Mouse (Mus musculus) spleen, postnatal 36 days (tissue): ENCODE data around the gene Ptpra.

Experiments
- DNase-seq, 2 experiments: peaks; one replicate each; pipeline ENCODE4 v3.0.0; 2022; ENCODE audit warnings: low spot score in 2 of 2, mixed read lengths in 1 of 2

The Ptpra gene

DNA sequence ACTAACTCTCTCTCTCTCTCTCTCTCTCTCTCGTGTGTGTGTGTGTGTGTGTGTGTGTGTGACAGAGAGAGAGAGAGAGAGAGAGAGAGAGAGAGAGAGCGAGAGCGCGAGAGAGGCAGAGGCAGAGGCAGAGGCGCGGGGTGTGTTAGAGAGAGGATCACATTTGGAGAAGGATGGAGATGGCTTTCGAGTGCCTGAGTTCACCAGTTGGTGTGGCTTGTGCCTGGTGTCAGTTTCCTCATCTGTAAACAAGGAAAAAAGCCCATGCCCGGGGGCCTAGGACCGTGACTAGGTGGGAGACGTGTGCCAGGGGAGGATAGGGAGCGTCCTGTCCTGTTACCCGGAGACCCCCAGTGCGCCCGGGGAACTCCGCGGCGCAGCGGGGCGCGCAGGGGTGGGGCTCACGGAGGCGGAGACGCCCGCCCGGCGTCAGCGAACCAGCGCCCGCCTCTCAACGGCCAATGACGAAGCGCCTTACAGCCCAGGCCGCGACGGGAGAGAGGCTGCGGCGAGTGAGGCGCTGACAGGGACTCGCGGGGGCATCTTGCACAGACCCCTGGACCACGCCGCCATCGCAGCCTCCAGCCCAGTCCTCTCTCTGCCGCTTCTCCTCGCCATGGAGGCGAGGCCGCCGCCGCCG, at the start of gene Ptpra:
Gene Ptpra, plus strand, starts transcription at position 485 of the 640 bp plus-strand sequence.
- peak; percentile 88 for DNase-seq

DNA sequence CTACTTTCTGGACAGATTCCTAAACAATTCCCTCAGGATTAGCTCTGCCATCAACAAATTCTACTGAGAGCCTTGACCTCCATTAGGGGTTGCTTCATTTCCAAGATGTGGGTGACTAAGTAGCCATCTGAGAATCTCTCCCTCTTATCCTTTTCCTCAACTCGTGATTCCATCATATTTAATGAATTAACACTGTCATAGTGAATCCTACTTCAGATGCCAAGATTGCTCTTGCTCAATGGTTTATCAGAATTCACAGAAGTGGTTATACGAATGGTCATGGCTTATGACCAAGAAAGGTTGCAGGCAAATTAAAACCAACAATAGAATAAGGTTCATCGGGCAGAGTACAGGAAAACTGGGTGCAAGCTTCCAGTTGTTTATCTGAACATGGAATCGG, 48.2 kb upstream of the Ptpra start:
- no peak for DNase-seq

DNA sequence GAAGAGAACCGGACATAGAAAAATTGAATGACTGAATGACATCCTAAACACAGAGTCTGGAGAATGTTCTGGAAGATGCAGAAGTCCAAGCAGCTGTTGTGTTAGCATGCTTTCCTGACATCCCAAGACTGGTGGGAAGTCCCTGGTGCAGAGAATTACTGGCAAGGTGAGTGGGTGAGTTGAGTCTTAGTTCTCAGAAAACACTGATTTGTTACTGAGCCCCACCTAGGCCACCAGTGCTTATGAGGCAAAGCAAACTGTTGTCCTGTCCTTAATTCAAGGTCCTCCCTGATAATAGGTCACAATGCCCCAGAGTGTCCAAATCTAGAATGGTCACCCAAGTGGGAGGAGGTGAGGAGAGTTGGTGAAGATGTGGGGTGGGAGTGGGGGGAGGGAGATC, 45.1 kb upstream of the Ptpra start, which contains the start of the genes Gm28372 and 1700020A23Rik:
Gene Gm28372, plus strand, starts transcription at position 301 of the 400 bp plus-strand sequence.
Gene 1700020A23Rik, plus strand, starts transcription at position 321 of the 400 bp plus-strand sequence.
- DNase-seq, result no peak

- no peak for DNase-seq
Observed at GRCm38 (mm10) chr2:130406178-130406577, 43.9 kb upstream of the Ptpra start, which contains the start of gene Tmem239. Gene Tmem239 (plus strand): TSS chr2:130406478.

GRCm38 (mm10) chr2:130408194-130408593, 41.9 kb upstream of the Ptpra start:
- DNase-seq, result no peak

DNA sequence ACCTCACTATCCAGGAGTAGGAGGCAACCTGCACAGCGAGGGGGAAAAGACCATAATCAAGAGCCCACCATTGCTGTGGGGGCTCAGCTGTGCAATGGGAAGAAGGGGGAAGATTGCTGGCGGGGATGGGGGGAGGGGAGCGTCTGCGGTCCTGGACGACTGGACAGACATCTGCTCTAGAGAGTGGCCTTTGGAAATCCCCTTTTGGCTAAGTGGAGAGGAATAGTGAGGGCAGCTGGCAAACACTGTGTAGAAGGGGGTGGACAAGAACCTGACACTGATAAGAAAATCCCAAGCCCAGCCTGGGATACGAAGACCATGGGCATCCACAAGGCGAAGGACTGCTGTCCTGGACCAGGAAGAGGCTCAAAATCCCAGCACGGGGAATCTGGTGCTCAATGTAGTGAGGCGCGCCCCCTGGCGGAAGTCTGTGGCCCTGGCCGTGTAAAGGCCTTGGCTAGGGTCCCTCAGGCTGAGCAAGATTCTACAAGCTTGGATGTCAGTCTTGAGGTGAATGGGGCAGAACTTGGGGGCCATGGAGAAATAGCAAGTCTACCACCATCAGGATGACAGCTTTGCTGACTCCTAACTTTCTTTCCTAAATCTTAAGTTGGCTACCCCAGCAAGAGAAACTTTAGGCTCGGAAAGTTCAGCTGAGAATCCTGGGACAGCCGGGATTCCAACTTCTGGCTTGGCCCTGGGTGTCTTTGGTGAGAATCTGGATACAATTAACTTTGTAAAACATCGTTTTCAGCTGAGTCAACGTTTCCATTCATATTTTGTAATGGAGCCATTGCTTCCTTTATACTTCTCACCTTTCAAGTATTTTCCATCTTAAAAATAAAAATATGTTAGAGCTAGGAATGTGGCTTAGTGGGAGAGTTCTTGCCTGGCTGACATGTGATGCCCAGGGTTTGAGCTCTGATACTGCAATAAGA, 38.3 kb upstream of the Ptpra start:
- peak; percentile 27 to 51 for DNase-seq

DNA sequence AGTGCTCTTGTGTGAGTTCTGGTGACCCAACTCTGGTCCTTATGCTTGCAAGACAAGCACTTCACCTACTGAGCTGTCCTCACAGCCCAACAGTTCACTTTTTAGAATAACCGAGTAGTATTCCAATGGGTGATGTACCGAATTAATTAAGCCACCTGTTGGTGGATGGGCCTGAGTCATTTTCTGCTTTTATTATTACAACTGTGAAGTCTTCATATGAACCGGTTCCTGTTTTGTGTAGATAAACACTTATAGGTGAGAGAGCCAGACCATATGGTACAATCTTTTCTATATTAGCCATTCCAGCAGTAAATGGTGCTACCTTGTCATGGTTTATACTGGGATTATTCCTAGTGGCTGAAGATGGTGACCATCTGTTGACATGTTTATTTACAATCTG, 37.3 kb upstream of the Ptpra start:
- DNase-seq, result no peak

- DNase-seq, result no peak
Observed at GRCm38 (mm10) chr2:130414094-130414856, 35.8 kb upstream of the Ptpra start.

DNA sequence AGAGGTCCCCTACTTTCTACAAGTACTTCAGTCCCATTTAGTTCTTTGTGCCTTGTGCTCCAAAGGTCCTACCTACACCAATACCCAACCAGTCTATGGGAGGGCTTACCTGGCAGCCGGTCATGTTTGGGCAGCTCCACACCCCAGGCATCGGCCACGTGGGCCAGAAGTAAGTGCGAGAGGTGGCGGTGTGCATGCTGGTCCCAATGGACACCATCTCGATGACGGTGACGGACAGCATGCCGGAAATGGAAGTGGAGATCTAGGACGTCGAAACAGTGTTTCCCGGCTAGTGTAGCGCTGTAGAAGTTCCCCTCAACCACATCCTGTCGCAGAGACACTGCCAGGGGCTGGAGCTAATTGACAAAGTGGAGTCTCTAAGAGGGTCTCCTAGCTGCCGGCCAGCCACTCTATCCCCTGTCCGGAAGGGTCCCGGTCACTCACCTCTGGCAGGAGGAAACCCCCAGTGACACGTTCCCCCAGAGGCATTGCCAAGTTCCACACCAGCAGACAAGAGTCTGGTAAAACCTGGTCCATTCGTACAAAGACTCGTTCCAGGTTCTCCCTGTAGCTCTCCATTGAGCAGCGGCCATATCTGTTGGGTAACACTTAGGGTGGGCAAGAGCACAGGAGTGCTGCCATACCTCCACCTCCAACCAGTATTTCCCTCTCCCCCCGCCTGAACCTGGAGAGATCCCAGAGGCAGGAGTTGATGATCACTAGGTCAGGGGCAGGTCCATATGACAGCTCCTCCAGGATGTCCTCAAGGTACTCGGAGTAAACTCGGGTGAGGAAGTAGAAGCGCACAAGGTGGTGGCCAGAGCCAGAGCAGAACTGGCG, 28.1 kb upstream of the Ptpra start:
- no peak for DNase-seq

GRCm38 (mm10) chr2:130423397-130424125, 26.5 kb upstream of the Ptpra start:
- peak; percentile 75 to 80 for DNase-seq

- DNase-seq, result peak; percentile 91 to 92
Observed at GRCm38 (mm10) chr2:130424126-130424853, 25.8 kb upstream of the Ptpra start, which contains the start of the genes Vps16 and Pced1a. Gene Vps16 (plus strand): TSS chr2:130424339. Gene Pced1a (minus strand): TSS chr2:130424701.

GRCm38 (mm10) chr2:130425112-130425511, 25.0 kb upstream of the Ptpra start:
- no peak for DNase-seq

DNA sequence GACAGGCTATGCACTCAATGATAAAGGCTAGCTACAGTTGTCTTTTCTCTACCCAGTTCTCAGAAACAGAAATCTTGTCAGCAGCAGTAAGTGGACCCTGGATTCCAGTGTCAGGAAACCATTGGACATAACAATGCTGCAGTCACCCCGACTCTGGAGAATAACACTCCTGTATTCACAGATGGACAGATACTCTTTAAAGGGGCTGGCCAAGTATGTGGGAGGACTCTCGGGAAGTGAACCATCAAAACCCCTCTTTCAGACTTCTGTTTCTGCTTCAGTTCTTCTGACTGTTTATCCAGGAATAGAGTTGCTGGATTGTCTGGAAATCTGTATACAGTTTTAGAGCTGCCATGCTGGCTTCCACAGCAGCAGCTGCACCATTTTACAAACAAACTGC, 20.2 kb upstream of the Ptpra start:
- DNase-seq, result no peak

- DNase-seq, result no peak
Observed at GRCm38 (mm10) chr2:130430484-130430883, 19.6 kb upstream of the Ptpra start.

DNA sequence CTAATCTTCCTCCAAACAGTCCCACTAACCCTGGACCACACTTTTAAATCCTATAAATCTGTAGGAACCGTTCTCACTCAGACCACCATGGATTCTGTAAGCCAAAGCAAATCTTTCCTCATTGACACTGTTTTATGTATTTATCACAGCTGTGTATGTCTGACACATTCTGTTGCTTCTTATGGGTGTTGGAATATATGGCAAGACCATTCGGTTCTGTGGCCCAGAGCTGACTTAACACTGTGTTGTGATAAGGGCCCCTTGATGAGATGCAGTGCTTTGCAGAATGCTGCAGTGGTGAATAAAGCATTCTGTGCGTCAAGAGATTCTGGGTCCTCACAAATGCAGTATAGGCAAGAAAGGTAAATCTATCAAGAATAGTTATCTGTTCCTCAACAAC, 17.9 kb upstream of the Ptpra start:
- DNase-seq, result no peak

- peak; percentile 44 to 61 for DNase-seq
Observed at GRCm38 (mm10) chr2:130433152-130433551, 16.9 kb upstream of the Ptpra start.

- no peak for DNase-seq
Observed at GRCm38 (mm10) chr2:130436769-130437168, 13.3 kb upstream of the Ptpra start.

GRCm38 (mm10) chr2:130438861-130439260, 11.2 kb upstream of the Ptpra start:
- DNase-seq, result no peak

DNA sequence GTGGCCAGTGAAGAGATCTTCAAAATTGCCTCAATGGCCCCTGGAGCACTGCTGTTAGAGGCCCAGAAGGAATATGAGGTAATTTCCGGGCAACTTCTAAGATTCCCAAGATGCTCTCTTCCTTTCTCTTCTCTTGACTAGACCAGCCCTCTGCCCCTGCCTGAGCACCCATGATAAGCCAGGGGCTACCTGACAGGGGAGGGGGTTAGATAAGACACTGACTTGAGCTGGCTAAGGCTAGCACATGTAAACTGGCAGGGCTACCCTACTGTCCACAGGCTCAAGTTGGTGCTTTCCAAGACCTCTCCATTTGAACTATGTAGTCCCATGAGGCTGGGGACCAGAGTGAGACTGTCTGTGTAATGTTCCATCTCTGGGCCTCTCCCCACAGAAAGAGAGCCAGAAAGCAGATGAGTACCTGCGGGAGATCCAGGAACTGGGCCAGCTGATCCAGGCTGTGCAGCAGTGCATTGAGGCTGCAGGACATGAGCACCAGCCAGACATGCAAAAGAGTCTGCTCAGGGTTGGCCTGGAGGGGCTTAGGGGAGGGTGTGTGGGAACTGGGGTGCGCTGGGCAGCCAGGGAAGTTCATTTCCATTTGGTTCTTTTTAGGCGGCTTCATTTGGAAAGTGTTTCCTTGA, 10.1 kb upstream of the Ptpra start:
- DNase-seq, result no peak
